Mouse (Mus musculus) liver, adult 2 months (tissue): ENCODE data around the gene Ube2v1.

ENCODE experiments used
- CTCF ChIP-seq: fragments of 200-500 bp; IDR thresholded peaks from 2 replicates; pipeline ENCODE4 v1.5.1; 2011; ENCODE audit warnings: low read depth, low read length, control low read depth
- POLR2A ChIP-seq: fragments of 200-500 bp; IDR thresholded peaks from 2 replicates; pipeline ENCODE4 v1.6.1; 2011; ENCODE audit warnings: low read length, control low read depth; ENCODE audit not compliant: insufficient read depth; ENCODE audit errors: extremely low read depth

GRCm38 (mm10) chr2:167627019-167627418 lies 4.9 kb downstream of the Ube2v1 start:
- TF ChIP-seq CTCF (no peak), POLR2A (no peak)
